Mouse (Mus musculus) midbrain, embryonic 12.5 days (tissue): ENCODE data around the gene Clgn. TPM values are rescaled to one million over a fixed set of nuclear protein-coding genes. Genes with fewer than 3 reads are reported as not detected.

Source experiments
- ATAC-seq: fragments of 200-750 bp; cut with Nextera tagmentation; 2 replicates; pipeline ENCODE4 v1.8.0; 2017; ENCODE audit warnings: low read depth, moderate TSS enrichment, moderate library complexity; ENCODE audit not compliant: low FRiP score
- H3K27ac ChIP-seq: fragments of 300-500 bp; sonication (generic); replicated peaks from 2 replicates; pipeline ENCODE4 v1.5.1; 2016; ENCODE audit warnings: mild to moderate bottlenecking
- H3K27me3 ChIP-seq: fragments of 300-500 bp; sonication (generic); 2 replicates; pipeline ENCODE4 v1.6.1; 2016; ENCODE audit warnings: mild to moderate bottlenecking
- H3K36me3 ChIP-seq: fragments of 300-500 bp; sonication (generic); 2 replicates; pipeline ENCODE4 v1.6.1; 2016
- H3K4me1 ChIP-seq: fragments of 300-500 bp; sonication (generic); 2 replicates; pipeline ENCODE4 v1.6.1; 2016
- H3K4me2 ChIP-seq: fragments of 300-500 bp; sonication (generic); replicated peaks from 2 replicates; pipeline ENCODE4 v1.6.1; 2016; ENCODE audit warnings: mild to moderate bottlenecking, moderate library complexity
- H3K4me3 ChIP-seq: fragments of 300-500 bp; sonication (generic); 2 replicates; pipeline ENCODE4 v1.5.1; 2016; ENCODE audit warnings: mild to moderate bottlenecking
- H3K9ac ChIP-seq: fragments of 300-500 bp; sonication (generic); replicated peaks from 2 replicates; pipeline ENCODE4 v1.6.1; 2016; ENCODE audit warnings: mild to moderate bottlenecking, moderate library complexity
- H3K9me3 ChIP-seq: fragments of 300-500 bp; sonication (generic); 2 replicates; pipeline ENCODE4 v1.6.1; 2016; ENCODE audit warnings: mild to moderate bottlenecking
- WGBS: fragments of 180-500 bp; shearing (Covaris S2); methylation state at CpG from one replicate; pipeline ENCODE4 v1.1.7; 2016; 5-methylcytosine and 5-hydroxymethylcytosine counted together
- polyA plus RNA-seq: library from polyadenylated mRNA; unstranded; fragments of >200 nt; fragmentation: Nextera tagmentation; extraction: Ambion mirVana; gene quantifications from 2 replicates; pipeline ENCODE4 v1.2.1, GENCODE M21; 2016

The Clgn gene
- 5.9 and 6.2 TPM in 2 replicates for polyA plus RNA-seq

DNA sequence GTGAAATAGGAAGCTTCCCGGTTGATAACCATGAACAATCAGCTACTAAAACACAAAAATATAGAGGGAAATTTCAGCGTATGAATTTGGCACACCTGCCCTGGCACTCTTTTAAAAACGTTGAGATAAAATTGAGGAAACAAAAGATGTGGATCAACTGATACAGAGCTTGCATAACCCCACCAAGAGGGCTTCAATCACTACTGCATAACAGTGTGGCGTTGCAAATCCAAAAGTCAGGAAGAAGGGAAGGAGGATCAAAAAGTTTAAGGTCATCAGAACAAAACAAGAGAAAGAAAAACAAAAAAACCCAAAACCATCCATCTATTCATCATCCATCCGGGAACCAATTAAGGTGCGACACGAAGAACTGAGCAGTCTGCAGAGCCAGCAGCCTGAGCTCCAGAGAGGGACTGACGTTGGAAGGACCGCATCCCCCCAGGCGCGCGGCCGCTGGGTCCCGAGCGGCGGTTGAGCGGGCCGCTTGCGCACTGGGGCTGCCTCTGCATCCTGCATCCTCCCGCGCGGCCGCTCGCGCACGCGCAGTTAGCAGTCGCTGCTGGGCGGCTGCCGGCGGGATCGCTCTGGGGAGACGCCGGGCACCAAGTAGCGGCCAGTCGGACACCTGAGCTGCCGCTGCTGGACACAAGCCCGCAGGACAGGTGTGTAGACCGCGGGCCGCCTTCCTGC, at the start of gene Clgn:
Gene Clgn, plus strand, starts transcription at position 552 of the 690 bp plus-strand sequence.
- ATAC-seq: peak; percentile 96
- H3K27me3 ChIP-seq: peaks cover 18% of the 10 kb centered on the region
- WGBS: 3% methylated on average over 41 of the region's 41 CpGs
- peak within 1 kb of the TSS; percentile 69 for H3K4me3 ChIP-seq
- peak within 1 kb of the TSS; percentile 88 for H3K4me2 ChIP-seq
- H3K9ac ChIP-seq: peak within 1 kb of the TSS; percentile 70
- no peak within 1 kb of the TSS for H3K27ac ChIP-seq
- 0 out of 2 replicates have a peak, but pooled peaks cover 6% of the 10 kb centered on the region for H3K4me1 ChIP-seq
- no peaks in the 10 kb centered on the region for H3K9me3 ChIP-seq
- no peaks in the 10 kb centered on the region for H3K36me3 ChIP-seq

- Histone ChIP-seq H3K9me3 (no peaks in the 10 kb centered on the region), H3K4me1 (no peaks in the 10 kb centered on the region), H3K27me3 (no peaks in the 10 kb centered on the region), H3K36me3 (no peaks in the 10 kb centered on the region), H3K4me3 (no peak overlapping the region), H3K27ac (no peak overlapping the region), H3K4me2 (no peak overlapping the region), H3K9ac (no peak overlapping the region)
- peak; percentile 38; the same call in 1 of the 2 replicates for ATAC-seq
- WGBS: 85% methylated on average over 3 of the region's 3 CpGs
These were observed 47.6 kb upstream of the Clgn start for GRCm38 (mm10) chr8:83342076-83342475.

DNA sequence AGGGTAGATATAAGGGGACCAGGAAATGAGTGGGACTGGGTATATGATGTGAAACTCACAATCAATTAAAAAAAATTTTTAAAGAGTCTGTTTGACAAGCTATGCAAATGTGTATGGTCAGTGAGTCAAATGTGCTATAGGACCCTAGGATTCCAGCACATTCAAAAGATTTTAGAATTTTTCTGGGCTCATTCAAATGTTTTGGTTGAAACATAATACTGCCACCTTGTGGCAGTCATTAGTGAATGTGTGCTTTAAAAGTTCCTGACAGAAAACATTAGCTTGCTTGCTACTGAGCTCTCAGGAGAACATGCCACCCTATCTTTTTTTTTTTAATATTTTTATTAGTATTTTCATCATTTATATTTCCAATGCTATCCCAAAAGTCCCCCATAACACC, 47.0 kb upstream of the Clgn start:
- Histone ChIP-seq H3K27ac (no peak overlapping the region), H3K9ac (no peak overlapping the region), H3K36me3 (no peaks in the 10 kb centered on the region), H3K4me1 (no peaks in the 10 kb centered on the region), H3K9me3 (no peaks in the 10 kb centered on the region), H3K4me2 (no peak overlapping the region), H3K27me3 (no peaks in the 10 kb centered on the region), H3K4me3 (no peak overlapping the region)
- ATAC-seq: no peak

- Histone ChIP-seq H3K27me3 (no peaks in the 10 kb centered on the region), H3K9me3 (no peaks in the 10 kb centered on the region), H3K36me3 (no peaks in the 10 kb centered on the region), H3K9ac (no peak within 1 kb of the TSS), H3K27ac (no peak within 1 kb of the TSS), H3K4me3 (no peak within 1 kb of the TSS), H3K4me1 (no peaks in the 10 kb centered on the region), H3K4me2 (no peak within 1 kb of the TSS)
- 84% methylated on average over 18 of the region's 18 CpGs for WGBS
- no peak for ATAC-seq
These were observed 41.4 kb upstream of the Clgn start, which contains the start of gene Mgat4d for GRCm38 (mm10) chr8:83348263-83348662. Mgat4d (plus strand) TSS chr8:83348471.

DNA sequence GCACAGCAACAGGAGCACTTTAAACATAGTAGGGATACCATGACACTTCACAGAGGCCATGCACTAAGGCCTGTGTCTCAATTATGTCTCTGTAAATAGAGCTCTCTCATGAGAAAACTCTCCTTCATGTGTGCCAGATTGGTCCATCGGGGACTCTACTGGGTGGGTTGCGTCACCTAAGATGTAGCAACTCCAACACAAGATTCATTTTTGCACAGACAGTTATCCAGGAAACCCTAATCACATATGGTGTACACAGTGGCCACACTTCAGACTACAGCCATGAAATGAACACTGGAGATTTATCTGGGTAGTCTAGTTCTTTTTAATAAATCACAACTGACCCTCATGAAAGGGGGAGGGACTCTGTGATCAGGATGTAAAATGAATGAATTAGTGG, 38.4 kb upstream of the Clgn start:
- H3K4me2 ChIP-seq: no peak overlapping the region

GRCm38 (mm10) chr8:83363156-83363769, 26.4 kb upstream of the Clgn start:
- 72% methylated on average over 7 of the region's 7 CpGs for WGBS
- H3K27ac ChIP-seq: no peak overlapping the region
- no peaks in the 10 kb centered on the region for H3K4me1 ChIP-seq
- no peak overlapping the region for H3K4me3 ChIP-seq
- no peak overlapping the region for H3K9ac ChIP-seq
- no peaks in the 10 kb centered on the region for H3K27me3 ChIP-seq
- no peak for ATAC-seq
- no peak overlapping the region for H3K4me2 ChIP-seq
- H3K9me3 ChIP-seq: no peaks in the 10 kb centered on the region
- no peaks in the 10 kb centered on the region for H3K36me3 ChIP-seq

More for the DNA sequence above, 38.4 kb upstream of the Clgn start:
- Histone ChIP-seq H3K9me3 (no peaks in the 10 kb centered on the region), H3K36me3 (no peaks in the 10 kb centered on the region), H3K4me1 (no peaks in the 10 kb centered on the region), H3K27me3 (no peaks in the 10 kb centered on the region), H3K4me3 (no peak overlapping the region), H3K27ac (no peak overlapping the region), H3K9ac (no peak overlapping the region)
- ATAC-seq: no peak
- WGBS: 94% methylated on average over 2 of the region's 2 CpGs

DNA sequence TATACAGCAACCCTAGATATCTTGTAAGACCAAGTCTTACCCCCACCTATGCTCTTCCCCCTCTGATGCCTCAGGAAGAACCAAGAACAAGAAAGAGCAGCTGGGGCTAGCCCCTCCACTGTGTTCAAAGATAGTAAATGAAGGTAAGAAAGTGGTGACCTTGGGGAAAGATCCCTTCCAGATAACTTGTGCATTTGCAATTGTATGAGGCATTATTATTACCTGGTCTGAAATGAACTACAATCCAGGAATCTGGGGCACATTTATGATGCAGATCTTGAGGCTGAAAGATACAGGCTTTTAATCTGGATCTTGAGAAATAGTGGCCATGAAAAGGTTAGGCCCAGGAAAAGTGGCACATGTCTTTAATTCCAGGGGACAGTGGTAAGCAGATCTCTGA, 12.4 kb upstream of the Clgn start:
- H3K9me3 ChIP-seq: no peaks in the 10 kb centered on the region
- no peak overlapping the region for H3K4me2 ChIP-seq
- H3K4me1 ChIP-seq: no peaks in the 10 kb centered on the region
- H3K36me3 ChIP-seq: no peaks in the 10 kb centered on the region
- H3K27ac ChIP-seq: no peak overlapping the region
- H3K4me3 ChIP-seq: no peak overlapping the region
- H3K9ac ChIP-seq: no peak overlapping the region
- H3K27me3 ChIP-seq: no peaks in the 10 kb centered on the region
- no peak for ATAC-seq

DNA sequence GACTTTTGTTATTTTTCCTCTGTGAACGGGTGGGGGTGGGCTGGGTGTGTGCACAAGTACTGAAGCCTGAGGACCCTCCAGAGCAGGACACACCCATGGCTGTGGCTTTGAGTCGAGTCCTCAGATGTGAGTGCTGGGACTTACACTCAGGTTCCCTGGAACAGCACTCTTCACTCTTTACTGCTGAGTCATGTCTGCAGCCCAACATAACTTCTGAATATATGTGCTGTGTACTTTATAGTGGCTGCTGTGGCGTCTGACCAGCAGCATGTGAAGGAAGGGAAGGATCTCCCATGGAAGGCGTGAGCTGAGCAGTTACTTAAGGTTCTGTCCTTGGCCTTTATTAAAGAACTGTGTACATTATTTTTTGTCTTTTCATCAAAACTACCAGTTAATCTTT, 9.5 kb upstream of the Clgn start:
- H3K4me1 ChIP-seq: no peaks in the 10 kb centered on the region
- H3K4me3 ChIP-seq: no peak overlapping the region
- no peak overlapping the region for H3K27ac ChIP-seq
- no peak overlapping the region for H3K4me2 ChIP-seq
- H3K27me3 ChIP-seq: no peaks in the 10 kb centered on the region
- 74% methylated on average over 4 of the region's 4 CpGs for WGBS
- no peaks in the 10 kb centered on the region for H3K9me3 ChIP-seq
- ATAC-seq: no peak
- no peaks in the 10 kb centered on the region for H3K36me3 ChIP-seq
- no peak overlapping the region for H3K9ac ChIP-seq

GRCm38 (mm10) chr8:83381016-83381415, 8.7 kb upstream of the Clgn start:
- Histone ChIP-seq H3K4me2 (no peak overlapping the region), H3K27ac (no peak overlapping the region), H3K4me3 (no peak overlapping the region), H3K4me1 (no peaks in the 10 kb centered on the region), H3K9ac (no peak overlapping the region), H3K36me3 (no peaks in the 10 kb centered on the region), H3K9me3 (no peaks in the 10 kb centered on the region), H3K27me3 (no peaks in the 10 kb centered on the region)
- 87% methylated on average over 2 of the region's 2 CpGs for WGBS
- no peak for ATAC-seq

DNA sequence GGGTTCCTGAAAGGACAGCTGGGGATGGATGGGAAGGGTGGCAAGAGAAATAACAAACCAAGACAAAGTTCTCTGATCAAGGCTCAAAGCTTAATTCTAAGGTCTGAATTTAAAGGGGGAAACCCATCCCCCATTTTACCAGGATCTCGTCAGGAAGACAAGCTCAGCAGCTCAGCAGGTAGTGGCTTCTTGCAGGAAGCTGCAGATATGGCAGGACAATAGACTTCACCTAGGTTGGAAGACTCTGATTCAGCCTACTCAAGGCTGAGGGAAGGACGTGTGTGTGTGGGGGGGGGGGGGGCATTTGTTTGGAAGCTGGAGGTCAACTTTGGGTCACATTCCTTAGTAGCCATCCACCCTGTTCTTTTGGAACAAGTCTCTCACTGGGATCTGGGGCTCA, 6.8 kb upstream of the Clgn start:
- no peak overlapping the region for H3K4me3 ChIP-seq
- H3K4me1 ChIP-seq: no peaks in the 10 kb centered on the region
- no peaks in the 10 kb centered on the region for H3K9me3 ChIP-seq
- H3K4me2 ChIP-seq: no peak overlapping the region
- H3K36me3 ChIP-seq: no peaks in the 10 kb centered on the region
- H3K9ac ChIP-seq: no peak overlapping the region
- no peak for ATAC-seq
- H3K27me3 ChIP-seq: no peaks in the 10 kb centered on the region
- no peak overlapping the region for H3K27ac ChIP-seq
- 32% methylated on average over 2 of the region's 2 CpGs for WGBS

DNA sequence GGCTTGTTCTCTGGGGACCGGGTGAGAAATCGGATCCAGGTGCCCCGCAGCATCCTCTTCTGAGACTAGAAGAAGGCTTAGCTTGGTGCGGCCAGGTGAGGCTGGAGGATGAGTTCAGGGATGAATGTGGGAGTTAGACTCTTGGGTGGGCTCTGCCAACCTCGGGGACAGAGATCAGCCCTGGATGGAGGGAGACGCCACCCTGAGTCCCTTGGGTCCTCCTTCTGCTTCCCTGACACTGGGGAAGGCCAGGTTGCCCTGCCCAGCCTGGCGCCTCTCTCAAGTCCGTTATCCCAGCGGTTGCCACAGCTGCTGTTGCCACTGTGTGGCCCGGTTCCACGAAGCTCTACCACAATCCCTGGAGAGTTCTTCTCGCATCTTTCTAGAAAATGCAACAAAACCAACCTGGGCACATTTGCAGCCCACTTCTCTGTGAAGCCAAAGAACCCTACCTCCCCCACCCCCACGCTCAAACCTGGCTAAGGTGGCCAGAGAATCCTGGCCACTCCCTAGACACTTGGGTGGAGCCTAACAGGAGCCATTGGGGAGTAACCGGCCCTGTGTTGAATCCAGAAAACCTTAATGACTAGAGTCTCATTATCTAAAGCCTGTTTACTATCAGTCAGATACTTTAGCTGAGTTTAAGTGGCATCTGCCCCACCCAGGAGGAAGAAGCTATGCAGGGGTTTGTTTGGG, 487 bp downstream of the Clgn start:
- ATAC-seq: peak; percentile 72
- Histone ChIP-seq H3K4me1 (0 out of 2 replicates have a peak, but pooled peaks cover 6% of the 10 kb centered on the region), H3K4me3 (peak overlapping the region; percentile 69), H3K36me3 (no peaks in the 10 kb centered on the region), H3K9me3 (no peaks in the 10 kb centered on the region), H3K27ac (no peak overlapping the region), H3K27me3 (peaks cover 18% of the 10 kb centered on the region), H3K4me2 (peak overlapping the region; percentile 88), H3K9ac (peak overlapping the region; percentile 70)
- WGBS: 6% methylated on average over 14 of the region's 14 CpGs

DNA sequence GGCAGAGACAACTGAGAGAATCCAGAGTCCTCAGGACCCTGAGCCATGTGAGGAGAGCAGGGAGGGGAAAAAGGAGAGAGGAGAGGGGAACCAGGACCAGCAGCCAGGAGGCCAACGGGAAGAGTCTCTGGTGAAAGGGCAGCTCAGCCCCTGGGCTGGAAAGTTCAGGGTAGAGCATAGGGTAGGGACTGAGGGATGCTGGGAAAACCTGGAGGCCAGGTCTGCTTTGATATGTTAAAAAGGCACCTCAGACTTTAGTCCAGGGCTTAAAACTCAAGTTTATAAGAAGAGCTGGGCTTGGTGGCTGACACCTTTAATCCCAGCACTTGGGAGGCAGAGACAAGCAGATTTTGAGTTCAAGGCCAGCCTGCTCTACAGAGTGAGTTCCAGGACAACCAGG, 2.9 kb downstream of the Clgn start:
- Histone ChIP-seq H3K36me3 (no peaks in the 10 kb centered on the region), H3K27me3 (peaks cover 18% of the 10 kb centered on the region), H3K27ac (no peak overlapping the region), H3K9me3 (no peaks in the 10 kb centered on the region), H3K4me2 (no peak overlapping the region), H3K4me1 (0 out of 2 replicates have a peak, but pooled peaks cover 6% of the 10 kb centered on the region), H3K4me3 (no peak overlapping the region), H3K9ac (no peak overlapping the region)
- WGBS: 67% methylated on average over 1 of the region's 1 CpGs
- no peak for ATAC-seq
